Mouse (Mus musculus) right cerebral cortex, adult 2 months (tissue): ENCODE measurements around the gene Mafg.
"Not testable (repeated sequence)": the region's sequence is repeated elsewhere in the genome, so short reads cannot be mapped to it uniquely, and the experiment has no call there.

Experiments used
- DNase-seq, 2 experiments: peaks; one replicate each; pipeline ENCODE4 v3.0.0; 2021 to 2022; ENCODE audit warnings: low spot score in 2 of 2

The Mafg gene

DNA sequence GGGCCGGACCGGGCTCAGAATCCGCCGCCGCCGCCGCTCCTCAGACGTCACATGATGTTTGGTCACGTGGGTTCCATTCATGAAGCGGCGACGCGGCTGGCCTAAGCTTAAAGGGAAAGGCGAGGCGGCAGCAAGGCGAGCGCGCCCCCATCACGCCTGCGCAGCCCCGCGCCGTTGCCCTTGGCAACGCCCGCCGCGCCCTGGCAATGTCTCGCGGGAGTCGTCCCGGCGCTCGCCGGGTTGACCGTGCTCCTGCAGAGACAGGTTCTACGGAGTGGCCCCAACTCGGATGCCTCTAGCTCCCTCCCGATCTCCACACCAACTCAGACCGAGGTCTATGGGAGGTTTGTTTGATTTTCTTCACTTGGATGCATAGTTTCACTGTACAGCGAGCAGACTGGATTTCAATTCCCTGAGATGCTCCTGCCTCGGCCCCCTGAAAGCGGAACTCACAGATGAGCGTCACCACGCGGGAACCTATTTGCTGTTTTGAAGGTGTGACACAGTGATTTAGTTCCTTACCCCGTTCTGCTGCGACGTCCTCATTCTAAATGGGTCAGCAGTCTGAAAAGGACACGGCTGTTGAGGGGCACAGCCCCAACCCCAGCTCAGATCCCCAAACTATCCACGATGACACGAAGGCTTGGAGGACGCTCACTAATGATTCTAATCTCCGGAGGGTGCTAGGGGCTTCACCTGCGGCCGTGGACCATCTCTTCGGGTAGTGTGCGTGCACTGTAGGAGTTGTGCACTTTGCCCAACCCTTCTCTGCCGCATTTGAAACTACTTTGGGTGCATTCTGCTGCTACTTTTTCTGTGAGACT, at the start of gene Mafg:
Mafg (minus strand) TSS at position 81 of the 824 bp plus-strand sequence.
- peak; percentile 88 to 92 for DNase-seq

DNA sequence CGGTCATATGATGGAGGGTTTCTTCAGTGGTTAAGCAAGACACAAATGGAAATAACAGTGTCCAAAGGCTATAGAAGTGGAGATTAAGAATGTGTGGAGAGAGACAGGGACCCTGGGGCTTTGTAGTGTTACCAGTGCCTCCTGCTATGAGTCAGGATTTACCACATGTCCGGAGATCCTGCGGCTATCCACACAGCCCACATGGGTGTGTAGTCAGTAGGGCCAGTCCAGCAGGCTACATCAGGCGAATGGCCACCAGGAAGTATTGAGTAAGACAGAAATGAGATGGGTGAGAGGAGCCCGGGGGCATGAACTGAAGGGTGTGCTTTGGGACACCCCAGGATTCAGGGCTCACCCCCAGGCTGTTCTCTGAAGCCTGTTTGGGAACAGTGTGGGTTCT, 49.3 kb upstream of the Mafg start:
- no peak for DNase-seq

DNA sequence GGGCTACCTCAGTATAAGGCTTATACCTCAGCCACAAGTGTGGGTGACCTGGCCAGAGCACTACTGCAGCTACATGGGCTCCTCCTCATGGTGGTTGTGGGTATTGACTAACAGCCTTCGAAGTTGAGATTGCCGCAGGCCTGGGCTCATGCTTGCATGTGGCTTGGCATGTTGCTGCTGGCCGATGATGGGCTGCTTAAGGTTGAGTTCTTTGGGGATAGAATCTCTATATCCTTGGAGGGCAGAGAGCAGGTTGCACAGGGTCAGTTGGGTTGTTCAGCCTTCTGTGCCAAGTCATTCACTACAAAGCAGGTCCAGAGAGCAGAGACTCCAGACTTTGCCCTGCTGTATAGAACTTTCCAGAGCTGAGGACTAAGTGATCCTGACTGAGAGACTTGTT, 46.5 kb upstream of the Mafg start:
- DNase-seq = no peak

DNA sequence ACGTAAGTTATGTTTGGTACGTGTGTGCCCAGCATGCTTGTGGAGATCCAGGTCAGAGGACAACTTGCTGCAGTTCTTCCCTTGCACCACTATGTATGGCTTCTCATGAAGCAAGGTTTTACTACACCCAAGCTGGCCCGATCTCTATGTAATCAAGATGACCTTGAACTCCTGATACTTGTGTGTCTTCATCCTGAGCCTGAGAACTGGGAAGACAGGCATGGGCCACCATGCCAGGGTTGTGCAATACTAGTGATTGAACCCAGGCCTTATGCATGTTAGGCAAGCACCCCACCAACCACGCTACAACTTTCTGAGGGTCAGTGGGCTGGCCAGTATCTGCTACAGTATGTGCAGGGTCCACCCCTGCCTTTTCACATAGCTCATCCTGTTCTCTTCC, 43.6 kb upstream of the Mafg start:
- DNase-seq = no peak

DNA sequence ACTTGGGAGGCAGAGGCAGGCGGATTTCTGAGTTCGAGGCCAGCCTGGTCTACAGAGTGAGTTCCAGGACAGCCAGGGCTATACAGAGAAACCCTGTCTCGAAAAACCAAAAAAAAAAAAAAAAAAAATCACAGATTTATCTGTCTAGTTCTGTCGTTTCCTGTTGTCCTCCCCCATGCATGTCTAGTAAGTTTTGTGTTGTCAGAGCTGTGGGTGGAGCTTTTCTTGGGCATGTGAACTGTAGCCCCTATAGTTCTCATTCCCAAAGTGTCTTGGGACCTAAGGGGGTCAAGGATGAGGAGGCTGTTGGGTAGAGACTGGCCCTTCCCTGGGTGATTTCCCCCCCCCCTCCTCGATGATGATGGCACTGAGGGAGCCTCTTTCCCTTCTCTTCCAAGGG, 42.5 kb upstream of the Mafg start:
- DNase-seq = not testable (repeated sequence)

DNA sequence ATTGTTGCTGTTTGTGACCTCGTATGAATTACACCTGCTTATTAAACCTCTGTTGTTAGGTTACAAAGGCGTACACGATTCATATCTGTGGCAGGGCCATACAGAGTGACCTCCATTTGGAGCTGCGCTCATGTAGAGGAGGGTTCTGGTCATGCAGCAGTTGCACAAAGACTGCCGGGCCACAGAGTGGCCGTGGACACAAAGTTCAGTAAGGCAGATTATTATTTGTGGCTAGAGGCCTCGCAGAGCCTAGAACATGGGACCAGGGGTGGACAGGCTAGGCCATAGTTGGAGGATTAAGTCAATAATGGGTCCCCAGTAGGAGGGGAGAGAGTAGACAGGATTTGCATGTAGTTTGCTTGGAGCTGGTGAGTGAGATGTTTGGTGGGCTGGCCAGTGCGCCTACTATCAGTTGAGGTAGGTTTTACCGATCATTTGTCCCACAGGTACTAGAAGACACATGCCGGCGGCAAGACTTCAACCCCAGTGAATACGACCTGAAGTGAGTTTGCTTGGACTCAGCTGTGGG, 40.3 kb upstream of the Mafg start:
- no peak for DNase-seq

DNA sequence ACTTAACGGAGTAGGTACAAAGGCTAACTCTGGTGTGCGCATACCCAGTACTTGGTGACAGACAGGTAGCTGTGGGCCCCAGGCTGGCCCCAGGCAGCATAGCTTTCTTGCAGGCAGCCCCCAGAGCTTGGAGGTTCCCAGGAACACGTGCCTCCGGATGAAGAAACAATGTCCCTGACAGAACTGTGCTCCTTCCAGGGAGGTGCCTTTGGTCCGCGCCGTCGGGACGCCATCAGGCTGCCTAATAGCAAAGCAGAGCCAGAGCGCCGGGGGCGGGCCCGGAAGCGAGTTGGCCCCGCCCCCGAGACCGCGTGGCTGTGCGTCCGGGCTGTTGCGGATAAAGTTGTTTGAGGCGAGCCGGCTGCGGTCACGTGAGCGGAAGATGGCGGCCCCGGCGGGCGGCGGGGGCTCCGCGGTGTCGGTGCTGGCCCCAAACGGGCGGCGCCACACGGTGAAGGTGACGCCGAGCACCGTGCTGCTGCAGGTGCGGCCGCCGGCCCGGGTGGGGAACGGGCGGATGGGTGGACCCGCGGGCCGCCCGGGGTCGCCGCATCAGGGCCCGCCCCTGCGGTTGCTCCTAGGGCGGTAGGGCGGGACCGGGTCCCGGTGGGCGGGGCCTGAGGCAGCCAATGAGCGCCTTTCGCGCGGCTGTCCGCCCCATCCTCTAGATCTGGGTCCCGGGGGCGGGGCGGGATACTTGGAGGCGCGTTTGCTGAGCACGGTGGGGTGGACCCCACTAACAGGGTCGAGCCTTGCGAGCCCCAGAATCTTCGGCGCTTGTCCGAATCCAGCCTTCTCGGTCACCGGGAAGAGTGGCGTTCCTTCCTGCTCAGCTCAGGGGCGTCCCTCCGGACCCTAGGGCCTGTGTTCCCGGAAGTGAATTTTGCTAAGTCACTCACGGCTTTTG, 39.5 kb upstream of the Mafg start, which contains the start of gene Aspscr1:
Aspscr1 (plus strand) TSS at position 287 of the 907 bp plus-strand sequence.
- peak; percentile 91 to 94 for DNase-seq

DNA sequence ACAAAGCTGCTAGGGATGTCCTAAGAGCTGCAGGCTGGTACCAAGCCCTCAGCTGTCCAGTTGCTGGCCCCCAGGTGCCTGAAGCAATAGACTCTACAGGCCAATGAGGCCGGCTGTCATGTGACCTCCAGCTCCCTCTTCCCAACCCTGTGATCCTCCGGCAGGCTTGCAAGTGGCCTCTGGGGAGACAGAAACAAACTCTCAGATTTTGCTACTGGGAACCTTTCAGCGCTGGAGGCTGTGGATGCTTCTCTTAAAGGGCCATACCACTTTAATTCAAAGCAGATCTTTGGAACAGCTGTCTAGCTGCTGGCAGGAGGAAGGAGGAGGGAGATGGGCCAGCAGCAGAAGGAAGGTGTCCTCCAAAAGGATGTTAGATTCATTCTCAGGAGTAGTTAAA, 33.2 kb upstream of the Mafg start:
- no peak for DNase-seq

DNA sequence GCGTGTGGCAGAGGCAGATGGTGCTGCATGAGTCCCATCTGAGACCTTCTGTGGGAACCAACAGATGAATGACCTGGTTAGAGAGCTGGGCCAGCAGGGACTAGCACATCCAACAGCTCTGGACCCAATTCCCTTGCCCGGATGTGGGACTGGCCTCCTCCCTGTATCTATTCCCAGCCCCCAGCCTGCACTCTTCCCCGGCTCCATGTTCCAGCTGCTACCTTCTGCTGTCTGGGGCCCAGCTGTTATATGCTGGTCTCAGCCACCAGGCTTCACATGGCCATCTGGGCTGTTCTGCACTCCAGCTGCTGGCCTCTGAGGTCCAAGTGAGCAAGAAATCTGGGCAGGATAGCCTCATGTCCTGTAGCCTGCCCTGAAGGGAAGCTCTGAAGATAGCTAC, 32.0 kb upstream of the Mafg start:
- DNase-seq = no peak

DNA sequence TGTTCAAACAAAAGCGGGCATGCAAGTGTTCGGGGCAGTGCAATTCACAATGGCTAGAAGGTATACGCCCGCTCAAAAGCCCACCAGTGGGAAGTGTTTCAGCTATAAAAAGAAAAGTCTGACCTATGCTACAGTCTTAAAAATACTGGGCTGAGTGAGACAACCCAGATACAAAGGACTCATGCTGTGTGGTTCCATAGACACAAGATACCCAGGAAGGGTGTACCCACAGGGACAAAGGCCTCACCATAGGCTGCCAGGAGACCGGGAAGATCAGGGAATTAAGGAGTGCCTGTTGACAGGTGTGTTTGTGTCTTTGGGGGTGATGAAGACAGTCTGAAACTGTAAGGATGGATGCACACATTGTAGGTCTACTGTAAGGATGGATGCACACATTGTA, 30.3 kb upstream of the Mafg start:
- DNase-seq = no peak

DNA sequence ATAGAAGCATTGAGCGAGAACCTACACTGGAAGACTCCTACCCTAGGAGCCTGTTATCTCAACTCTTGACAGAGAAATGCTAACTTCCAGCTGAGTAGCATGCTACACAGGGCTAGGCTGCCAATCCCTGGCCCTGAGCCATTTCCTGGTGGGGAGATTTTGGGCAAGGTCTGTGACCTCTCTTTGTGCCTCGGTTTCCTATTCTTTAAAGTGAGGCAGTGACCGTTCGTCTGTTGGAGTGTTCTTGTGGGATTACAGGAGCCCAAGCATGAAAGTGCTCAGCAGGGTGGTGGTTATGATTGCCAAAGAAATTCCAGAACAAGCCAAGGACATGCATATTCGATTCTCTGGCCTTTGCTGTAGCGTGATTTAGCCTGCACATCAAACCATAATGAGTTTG, 29.4 kb upstream of the Mafg start:
- DNase-seq = no peak

DNA sequence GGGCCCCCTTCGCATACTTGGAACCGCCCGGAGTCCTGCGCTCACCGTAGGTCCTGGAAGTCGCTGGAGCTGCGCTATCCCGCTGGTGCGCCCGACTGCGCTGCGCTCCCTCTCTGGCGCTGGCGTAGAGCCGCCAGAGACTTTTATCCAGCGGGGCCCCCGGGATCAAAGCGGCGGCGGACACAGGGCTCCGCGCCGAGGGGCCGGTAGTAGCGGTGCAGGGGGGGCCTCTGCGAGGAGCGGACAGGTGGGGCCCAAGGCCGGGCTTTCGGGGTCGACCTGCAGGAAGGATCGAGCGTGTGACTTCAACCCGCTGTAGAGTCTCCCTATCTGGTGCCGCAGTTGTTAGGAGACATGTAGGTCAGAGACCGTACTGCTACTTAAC, 27.7 kb upstream of the Mafg start, which contains the start of gene Notum:
Notum (minus strand) TSS at position 100 of the 385 bp plus-strand sequence.
- DNase-seq = no peak

DNA sequence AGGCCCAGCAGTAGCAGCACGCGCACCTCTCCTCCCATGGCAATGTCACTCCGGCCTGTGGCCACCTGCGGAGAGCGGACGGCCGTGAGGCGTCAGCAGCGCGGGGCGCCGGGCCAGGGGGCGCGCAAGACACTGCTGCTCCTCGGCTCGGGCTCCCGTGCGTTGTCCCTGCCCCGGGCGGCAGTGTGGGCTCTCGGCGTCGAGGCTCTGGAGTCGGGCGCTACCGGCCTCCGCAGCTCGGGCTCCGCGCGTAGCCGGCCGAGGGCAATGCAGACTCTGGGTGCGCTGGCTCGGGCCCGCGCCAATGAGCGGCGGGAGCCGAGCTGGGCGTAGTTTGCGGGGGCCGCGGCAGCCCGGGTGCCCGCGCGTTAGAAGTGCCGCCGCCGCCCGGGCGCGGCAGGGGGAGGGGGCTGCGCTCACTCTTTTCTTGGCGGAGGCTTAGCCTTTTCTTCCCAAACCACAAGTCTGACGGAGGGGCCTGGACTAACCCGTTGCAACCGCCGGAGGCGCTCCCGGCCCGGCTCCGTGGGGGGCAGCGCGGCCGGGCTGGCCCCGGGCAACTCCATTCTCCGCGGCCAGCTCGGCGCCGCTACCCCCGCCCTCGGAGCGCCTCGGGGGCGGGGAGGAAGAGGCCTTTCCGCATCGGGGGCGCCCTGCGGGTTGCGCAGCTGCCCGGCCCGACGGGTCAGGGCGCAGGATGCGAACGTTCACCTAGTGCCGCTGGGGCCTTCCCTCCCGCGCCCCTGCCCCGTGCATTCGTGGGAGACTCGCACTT, 27.1 kb upstream of the Mafg start:
- no peak for DNase-seq

DNA sequence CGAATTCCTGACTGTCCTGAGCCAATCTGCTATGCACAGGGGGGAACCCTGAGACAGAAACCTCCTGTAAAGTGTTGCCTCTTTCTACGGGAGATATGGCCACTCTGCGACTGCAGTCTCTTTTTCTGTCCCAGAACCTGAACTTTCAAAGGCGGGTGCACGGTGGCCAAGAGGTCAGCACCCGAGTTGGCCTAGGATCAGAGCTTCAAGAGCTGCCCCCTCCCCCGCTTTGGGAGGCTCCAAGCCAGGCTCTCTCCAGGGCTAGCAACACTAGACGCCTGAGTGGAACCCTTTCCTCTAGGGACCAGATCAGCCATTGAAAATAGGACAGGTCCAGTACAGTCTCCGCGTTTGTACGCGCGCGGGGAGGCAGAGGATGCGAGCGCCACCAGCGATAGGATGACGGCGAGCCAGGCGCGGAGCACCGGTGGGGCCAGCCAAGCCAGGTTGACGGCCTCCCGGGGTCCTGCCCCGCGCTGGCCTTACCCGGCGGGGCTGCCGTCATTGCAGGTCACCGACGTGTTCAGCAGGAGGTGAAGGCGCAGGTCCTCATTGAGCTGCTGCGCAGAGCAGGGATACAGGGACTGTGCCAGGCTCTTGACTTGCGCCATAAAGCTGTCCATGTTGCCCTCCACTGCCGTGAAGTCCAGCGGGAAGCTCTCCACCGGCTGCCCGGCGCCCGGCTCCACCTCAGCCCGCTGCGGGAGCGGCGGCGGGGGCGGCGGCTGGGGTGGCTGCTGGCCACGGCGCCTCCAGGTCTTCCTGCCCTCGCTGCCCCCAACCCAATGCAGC, 26.3 kb upstream of the Mafg start:
- no peak for DNase-seq

DNA sequence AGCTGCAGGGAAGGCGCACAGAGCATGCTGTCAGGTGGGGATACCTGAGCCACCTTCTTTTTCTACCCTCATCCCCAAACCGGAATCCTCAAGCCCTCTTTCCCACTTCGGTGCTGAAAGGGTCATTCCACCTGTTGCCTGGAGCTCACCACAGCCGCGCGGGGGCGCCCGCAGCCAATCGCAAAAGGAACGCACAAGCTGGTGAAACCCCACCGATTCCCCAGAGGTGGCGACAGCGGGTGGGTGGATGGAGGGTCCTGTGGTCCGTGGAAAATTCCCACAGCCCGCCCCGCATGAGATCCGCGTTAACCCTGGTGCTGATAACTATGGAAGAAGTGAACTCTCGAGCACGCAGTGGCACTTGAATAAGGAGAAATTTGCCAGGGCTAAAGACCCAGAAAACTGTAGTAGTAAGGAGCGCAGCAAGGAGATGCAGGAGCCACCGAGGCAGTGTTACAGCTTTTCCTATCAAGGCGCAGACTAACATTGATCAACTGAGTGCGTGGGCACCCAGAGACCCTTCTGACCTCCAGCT, 25.5 kb upstream of the Mafg start:
- DNase-seq = peak; percentile 65 to 72

DNA sequence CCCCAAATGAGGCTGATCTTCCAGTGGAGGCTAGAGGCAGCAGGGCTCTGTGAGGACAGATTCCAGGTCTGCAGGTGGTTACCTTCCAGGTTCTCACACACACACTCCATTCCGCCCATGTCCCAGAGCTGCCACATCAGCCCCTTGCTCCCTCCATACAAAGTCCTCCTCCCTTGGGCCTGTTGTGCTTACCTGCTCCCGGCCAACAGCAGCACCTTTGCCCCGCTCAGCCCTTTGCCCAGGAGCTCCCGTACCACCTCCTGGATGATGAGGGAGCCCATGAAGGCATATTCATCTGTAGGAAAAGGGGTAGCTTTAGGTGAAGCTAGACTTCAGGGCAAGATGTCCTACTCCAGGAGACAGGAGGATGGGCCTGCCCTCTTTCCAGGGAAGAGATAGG, 23.9 kb upstream of the Mafg start:
- DNase-seq = no peak

DNA sequence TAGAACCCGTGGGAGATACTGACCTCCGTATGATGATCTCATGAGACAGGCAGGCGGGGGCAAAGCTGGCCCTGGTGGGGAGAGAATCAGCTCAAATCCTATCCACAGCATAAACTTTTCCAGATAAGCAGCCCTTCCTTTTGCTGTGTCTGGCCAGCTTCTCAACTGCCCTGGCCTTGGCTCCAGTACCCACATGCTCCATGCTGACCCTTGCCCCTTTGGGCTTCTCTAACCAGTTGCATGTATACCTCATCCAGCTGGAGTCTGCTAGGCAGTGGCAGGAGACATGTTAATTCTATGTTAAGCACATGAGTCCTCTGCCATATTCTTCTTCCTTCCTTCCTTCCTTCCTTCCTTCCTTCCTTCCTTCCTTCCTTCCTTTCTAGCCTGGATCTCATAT, 21.3 kb upstream of the Mafg start:
- DNase-seq = no peak

DNA sequence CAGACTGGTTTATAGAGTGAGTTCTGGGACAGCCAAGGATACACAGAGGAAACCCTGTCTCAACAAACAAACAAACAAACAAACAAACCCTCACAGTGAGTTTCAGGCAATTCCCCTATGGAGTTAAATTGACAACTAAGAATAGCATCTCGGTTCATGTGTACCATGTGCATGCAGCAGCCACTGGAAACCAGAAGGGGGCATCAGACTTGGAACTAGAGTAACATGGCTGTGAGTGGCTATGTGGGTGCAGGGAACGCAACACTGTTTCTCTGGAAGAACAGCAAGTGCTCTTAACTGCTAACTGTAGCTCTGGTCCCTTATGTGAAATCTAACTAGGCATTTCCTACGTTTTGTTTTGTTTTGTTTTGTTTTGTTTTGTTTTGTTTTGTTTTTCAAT, 18.5 kb upstream of the Mafg start:
- DNase-seq = no peak

DNA sequence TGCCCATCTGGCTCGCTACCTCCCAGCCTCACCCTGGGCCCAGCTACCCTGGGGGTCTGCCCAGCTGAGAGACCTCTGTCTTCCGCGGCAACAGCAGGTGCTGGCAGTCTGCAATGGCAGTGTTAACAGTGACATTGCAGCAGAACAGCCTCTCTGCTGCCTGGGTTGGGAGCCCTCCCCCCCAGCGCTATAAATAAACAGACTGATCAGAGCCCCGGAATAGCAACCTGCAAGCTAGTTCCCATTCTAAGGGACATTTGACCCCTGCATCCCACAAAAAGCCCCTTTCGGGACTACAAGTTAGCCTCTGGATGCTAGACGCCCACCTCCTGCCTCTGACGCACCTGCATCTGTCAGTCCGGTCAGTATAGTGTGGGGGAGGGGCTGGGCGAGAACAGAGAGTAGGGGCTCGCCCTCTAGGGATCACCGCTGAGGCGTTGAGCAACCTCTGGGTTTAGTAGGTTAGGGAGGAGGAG, 14.6 kb upstream of the Mafg start, which contains the start of gene Myadml2:
Myadml2 (minus strand) TSS at position 158 of the 476 bp plus-strand sequence.
- peak; percentile 50 to 57 for DNase-seq
